Mouse (Mus musculus) liver, embryonic 14.5 days (tissue): ENCODE data around the gene Mkrn3.

Source experiments
- CTCF ChIP-seq: IDR thresholded peaks from 2 replicates; pipeline ENCODE4 v1.5.1; 2016; ENCODE audit warnings: antibody characterized with exemption, low read depth, control low read depth
- EP300 ChIP-seq: IDR thresholded peaks from 2 replicates; pipeline ENCODE4 v1.6.1; 2016; ENCODE audit warnings: antibody characterized with exemption, low read depth

GRCm38 (mm10) chr7:62418346-62418745 is 1.6 kb downstream of the Mkrn3 start:
- TF ChIP-seq CTCF (no peak), EP300 (no peak)
